Mouse (Mus musculus): ENCODE data around the gene Serinc1. TPM values are rescaled to one million over a fixed set of nuclear protein-coding genes. Genes with fewer than 3 reads are reported as not detected.

Gene Serinc1
- polyA plus RNA-seq, 1 experiment from 2014 or later: 153 TPM

- Histone ChIP-seq H3K9me3 (no peaks in the 10 kb centered on the region), H3K4me2 (peak overlapping the region; percentile 66), H3K36me3 (peaks cover 6% of the 10 kb centered on the region), H3K27me3 (no peaks in the 10 kb centered on the region), H3K4me3 (replicated peaks) (peak overlapping the region; percentile 80), H3K4me1 (replicated peaks) (peaks cover 16% of the 10 kb centered on the region), H3K9ac (replicated peaks) (peak overlapping the region; percentile 92), H3K27ac (peak overlapping the region; percentile 93)
- no peak for ATAC-seq (ENCODE audit: insufficient number of reproducible peaks, insufficient read depth, low FRiP score, low TSS enrichment, low read depth)
- 5% methylated on average over 28 of the region's 28 CpGs for WGBS
Observed at GRCm38 (mm10) chr10:57531616-57532217, 613 bp downstream of the Serinc1 start.

- Histone ChIP-seq H3K27ac (no peak overlapping the region), H3K4me3 (replicated peaks) (peak overlapping the region; percentile 80), H3K9me3 (no peaks in the 10 kb centered on the region), H3K27me3 (no peaks in the 10 kb centered on the region), H3K36me3 (peaks cover 13% of the 10 kb centered on the region), H3K4me1 (replicated peaks) (peaks cover 16% of the 10 kb centered on the region), H3K9ac (replicated peaks) (no peak overlapping the region), H3K4me2 (peak overlapping the region; percentile 66)
- no peak for ATAC-seq (ENCODE audit: insufficient number of reproducible peaks, insufficient read depth, low FRiP score, low TSS enrichment, low read depth)
- 66% methylated on average over 2 of the region's 2 CpGs for WGBS
Observed at GRCm38 (mm10) chr10:57531076-57531475, 1.3 kb downstream of the Serinc1 start.

- WGBS: 92% methylated on average over 5 of the region's 5 CpGs
- Histone ChIP-seq H3K4me3 (replicated peaks) (no peak overlapping the region), H3K27ac (no peak overlapping the region), H3K36me3 (peaks cover 49% of the 10 kb centered on the region), H3K4me2 (no peak overlapping the region), H3K9ac (replicated peaks) (no peak overlapping the region), H3K4me1 (replicated peaks) (peaks cover 16% of the 10 kb centered on the region), H3K27me3 (no peaks in the 10 kb centered on the region), H3K9me3 (peaks cover 4% of the 10 kb centered on the region; the same call in 1 of the 2 replicates)
- no peak for ATAC-seq (ENCODE audit: insufficient number of reproducible peaks, insufficient read depth, low FRiP score, low TSS enrichment, low read depth)
Observed at GRCm38 (mm10) chr10:57526469-57526868, 5.9 kb downstream of the Serinc1 start.

- no peaks in the 10 kb centered on the region for H3K9me3 ChIP-seq
- peaks cover 79% of the 10 kb centered on the region for H3K36me3 ChIP-seq
- no peaks in the 10 kb centered on the region for H3K4me1 ChIP-seq (replicated peaks)
- ATAC-seq (ENCODE audit: insufficient number of reproducible peaks, insufficient read depth, low FRiP score, low TSS enrichment, low read depth): no peak
- no peak overlapping the region for H3K4me3 ChIP-seq (replicated peaks)
- H3K4me2 ChIP-seq: no peak overlapping the region
- H3K27ac ChIP-seq: no peak overlapping the region
- WGBS: 81% methylated on average over 1 of the region's 1 CpGs
- no peak overlapping the region for H3K9ac ChIP-seq (replicated peaks)
- H3K27me3 ChIP-seq: no peaks in the 10 kb centered on the region
Observed at GRCm38 (mm10) chr10:57515278-57515677, 17.1 kb downstream of the Serinc1 start.

- ATAC-seq (ENCODE audit: insufficient number of reproducible peaks, insufficient read depth, low FRiP score, low TSS enrichment, low read depth): no peak
- no peak overlapping the region for H3K4me3 ChIP-seq (replicated peaks)
- 99% methylated on average over 2 of the region's 2 CpGs for WGBS
- no peaks in the 10 kb centered on the region for H3K27me3 ChIP-seq
- H3K9me3 ChIP-seq: no peaks in the 10 kb centered on the region
- no peaks in the 10 kb centered on the region for H3K4me1 ChIP-seq (replicated peaks)
- no peak overlapping the region for H3K4me2 ChIP-seq
- H3K36me3 ChIP-seq: peaks cover 75% of the 10 kb centered on the region
- no peak overlapping the region for H3K9ac ChIP-seq (replicated peaks)
- H3K27ac ChIP-seq: no peak overlapping the region
Observed at GRCm38 (mm10) chr10:57514616-57515015, 17.7 kb downstream of the Serinc1 start.

GRCm38 (mm10) chr10:57499414-57500156 is 32.7 kb downstream of the Serinc1 start:
- H3K36me3 ChIP-seq: peaks cover 38% of the 10 kb centered on the region; the same call in 1 of the 2 replicates
- no peaks in the 10 kb centered on the region for H3K4me1 ChIP-seq (replicated peaks)
- 84% methylated on average over 9 of the region's 9 CpGs for WGBS
- H3K4me2 ChIP-seq: no peak overlapping the region
- H3K9ac ChIP-seq (replicated peaks): no peak overlapping the region
- ATAC-seq (ENCODE audit: insufficient number of reproducible peaks, insufficient read depth, low FRiP score, low TSS enrichment, low read depth): no peak
- no peaks in the 10 kb centered on the region for H3K27me3 ChIP-seq
- no peaks in the 10 kb centered on the region for H3K9me3 ChIP-seq
- no peak overlapping the region for H3K27ac ChIP-seq
- no peak overlapping the region for H3K4me3 ChIP-seq (replicated peaks)

GRCm38 (mm10) chr10:57492050-57492449 is 40.3 kb downstream of the Serinc1 start:
- 90% methylated on average over 2 of the region's 2 CpGs for WGBS
- Histone ChIP-seq H3K4me2 (no peak overlapping the region), H3K4me3 (replicated peaks) (no peak overlapping the region), H3K27ac (no peak overlapping the region), H3K4me1 (replicated peaks) (peaks cover 11% of the 10 kb centered on the region; the same call in 1 of the 2 replicates), H3K9me3 (peaks cover 7% of the 10 kb centered on the region; the same call in 1 of the 2 replicates), H3K9ac (replicated peaks) (no peak overlapping the region), H3K27me3 (no peaks in the 10 kb centered on the region), H3K36me3 (peaks cover 27% of the 10 kb centered on the region)
- no peak for ATAC-seq (ENCODE audit: insufficient number of reproducible peaks, insufficient read depth, low FRiP score, low TSS enrichment, low read depth)

- Histone ChIP-seq H3K4me3 (replicated peaks) (no peak overlapping the region), H3K4me1 (replicated peaks) (peaks cover 11% of the 10 kb centered on the region; the same call in 1 of the 2 replicates), H3K27me3 (no peaks in the 10 kb centered on the region), H3K27ac (no peak overlapping the region), H3K36me3 (peaks cover 12% of the 10 kb centered on the region), H3K9ac (replicated peaks) (no peak overlapping the region), H3K4me2 (peak overlapping the region; percentile 61; the same call in 1 of the 2 replicates), H3K9me3 (peaks cover 4% of the 10 kb centered on the region; the same call in 1 of the 2 replicates)
- no peak for ATAC-seq (ENCODE audit: insufficient number of reproducible peaks, insufficient read depth, low FRiP score, low TSS enrichment, low read depth)
Observed at GRCm38 (mm10) chr10:57488591-57488990, 43.7 kb downstream of the Serinc1 start.

- Histone ChIP-seq H3K4me2 (peak overlapping the region; percentile 61), H3K27me3 (no peaks in the 10 kb centered on the region), H3K27ac (no peak overlapping the region), H3K4me3 (replicated peaks) (peak overlapping the region; percentile 89), H3K9ac (replicated peaks) (peak overlapping the region; percentile 97), H3K9me3 (no peaks in the 10 kb centered on the region), H3K36me3 (peaks cover 8% of the 10 kb centered on the region; the same call in 1 of the 2 replicates), H3K4me1 (replicated peaks) (peaks cover 11% of the 10 kb centered on the region; the same call in 1 of the 2 replicates)
- 2% methylated on average over 8 of the region's 8 CpGs for WGBS
- no peak for ATAC-seq (ENCODE audit: insufficient number of reproducible peaks, insufficient read depth, low FRiP score, low TSS enrichment, low read depth)
Observed at GRCm38 (mm10) chr10:57487201-57487600, 45.1 kb downstream of the Serinc1 start.

GRCm38 (mm10) chr10:57486542-57487071 is 45.7 kb downstream of the Serinc1 start:
- WGBS: under 1% methylated on average over 65 of the region's 65 CpGs
- ATAC-seq (ENCODE audit: insufficient number of reproducible peaks, insufficient read depth, low FRiP score, low TSS enrichment, low read depth): peak; percentile 90

GRCm38 (mm10) chr10:57485908-57486541 is 46.3 kb downstream of the Serinc1 start, which contains the start of gene Hsf2:
Gene Hsf2, plus strand, starts transcription at chr10:57486385.
- Histone ChIP-seq H3K36me3 (no peaks in the 10 kb centered on the region), H3K4me1 (replicated peaks) (peaks cover 11% of the 10 kb centered on the region; the same call in 1 of the 2 replicates), H3K9me3 (no peaks in the 10 kb centered on the region), H3K9ac (replicated peaks) (peak within 1 kb of the TSS; percentile 97), H3K27ac (peak within 1 kb of the TSS; percentile 99), H3K4me2 (peak within 1 kb of the TSS; percentile 61), H3K4me3 (replicated peaks) (peak within 1 kb of the TSS; percentile 89), H3K27me3 (no peaks in the 10 kb centered on the region)
- ATAC-seq (ENCODE audit: insufficient number of reproducible peaks, insufficient read depth, low FRiP score, low TSS enrichment, low read depth): peak; percentile 99
- 1% methylated on average over 42 of the region's 52 CpGs for WGBS

More at GRCm38 (mm10) chr10:57486542-57487071, 45.7 kb downstream of the Serinc1 start:
- peak overlapping the region; percentile 97 for H3K9ac ChIP-seq (replicated peaks)
- peak overlapping the region; percentile 89 for H3K4me3 ChIP-seq (replicated peaks)
- peak overlapping the region; percentile 99 for H3K27ac ChIP-seq
- peak overlapping the region; percentile 61 for H3K4me2 ChIP-seq
- peaks cover 11% of the 10 kb centered on the region; the same call in 1 of the 2 replicates for H3K4me1 ChIP-seq (replicated peaks)
- peaks cover 2% of the 10 kb centered on the region; the same call in 1 of the 2 replicates for H3K36me3 ChIP-seq
- no peaks in the 10 kb centered on the region for H3K27me3 ChIP-seq
- H3K9me3 ChIP-seq: no peaks in the 10 kb centered on the region
